Mouse (Mus musculus) pancreas, adult 10 weeks (tissue): ENCODE measurements around the gene Dars. TPM values are rescaled to one million over a fixed set of nuclear protein-coding genes. Genes with fewer than 3 reads are reported as not detected.

ENCODE experiments used
- polyA plus RNA-seq: library from polyadenylated mRNA; stranded (reverse); fragments of 350-450 nt; fragmentation: Illumina TruSeq; extraction: RNeasy Lipid Tissue Mini Kit (QIAGEN cat#74804); gene quantifications from one replicate; pipeline ENCODE4 v1.2.3, GENCODE M21; 2015; ENCODE audit warnings: low read depth, low replicate concordance; ENCODE audit not compliant: insufficient read depth

The Dars gene
- 8.3 TPM for polyA plus RNA-seq

GRCm38 (mm10) chr1:128416584-128417532, at the start of gene Dars:
Gene Dars (minus strand): TSS chr1:128417368.

GRCm38 (mm10) chr1:128359554-128360376, 57.4 kb downstream of the Dars start, which contains the start of gene Mcm6:
Gene Mcm6 (minus strand): TSS chr1:128359664.

GRCm38 (mm10) chr1:128328218-128328617, 89.0 kb downstream of the Dars start, which contains the start of gene Lct:
Gene Lct (minus strand): TSS chr1:128328318.

Other genes starting within 250 kb of the Dars start
- gene Ubxn4, start 173.4 kb downstream of the Dars start, polyA plus RNA-seq, result 20.8 TPM
- not detected for gene Lct, start 89.0 kb downstream of the Dars start, polyA plus RNA-seq
- gene Mcm6, start 57.7 kb downstream of the Dars start, polyA plus RNA-seq, result 3.1 TPM
- gene Cxcr4, start 174.9 kb upstream of the Dars start, polyA plus RNA-seq, result 1.8 TPM